Mouse (Mus musculus) heart, adult 2 months (tissue): ENCODE measurements at regions not wholly inside any gene's neighbourhood (a gene's known extent, or its start where the extent isn't known, plus 50 kb on each side); places are given as distances from the start of the nearest gene placed in this dataset.

ENCODE experiments used
- CTCF ChIP-seq: fragments of 200-600 bp; IDR thresholded peaks from 2 replicates; pipeline ENCODE4 v1.8.1; 2022; ENCODE audit warnings: antibody characterized with exemption, mild to moderate bottlenecking, moderate library complexity
- EP300 ChIP-seq: fragments of 200-500 bp; IDR thresholded peaks from 2 replicates; pipeline ENCODE4 v1.6.1; 2011; ENCODE audit warnings: low read depth, low read length, control low read depth; ENCODE audit not compliant: insufficient read depth

DNA sequence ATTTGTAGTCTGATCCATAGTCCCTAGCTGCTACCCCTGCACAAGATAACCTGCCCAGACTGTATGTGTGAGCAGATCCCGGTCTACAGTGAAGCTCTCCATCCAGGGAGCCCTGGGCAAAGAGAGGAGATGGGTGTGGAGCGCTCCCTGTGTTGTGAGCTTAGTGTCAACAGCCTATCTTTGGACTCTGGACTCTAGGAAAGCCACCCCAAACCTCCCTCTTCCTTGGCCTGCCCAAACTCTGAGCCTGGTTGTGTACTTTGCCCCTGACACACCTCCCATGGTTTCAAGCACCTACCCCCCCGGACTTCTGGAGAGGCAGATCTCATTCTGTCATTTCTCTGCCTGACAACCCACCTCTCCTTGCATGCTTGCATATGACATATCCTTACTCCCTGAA, 110.9 kb upstream of the Haao start:
- TF ChIP-seq CTCF (no peak), EP300 (no peak)
